Mouse (Mus musculus) liver, adult 2 months (tissue): ENCODE measurements around the gene Ccr7. TPM values are rescaled to one million over a fixed set of nuclear protein-coding genes. Genes with fewer than 3 reads are reported as not detected.

Experiments used
- DNase-seq: peaks from one replicate; pipeline ENCODE4 v3.0.0-alpha.2; 2011; ENCODE audit warnings: low read depth, low spot score; ENCODE audit errors: extremely low read depth
- H3K27ac ChIP-seq: fragments of 200-500 bp; replicated peaks from 2 replicates; pipeline ENCODE4 v1.5.1; 2012; ENCODE audit warnings: low read depth, mild to moderate bottlenecking, control low read depth, inconsistent platforms, low read length; ENCODE audit not compliant: insufficient read depth
- H3K27me3 ChIP-seq: fragments of 200-500 bp; 2 replicates; pipeline ENCODE4 v1.6.1; 2012; ENCODE audit warnings: mild to moderate bottlenecking, moderate library complexity, low read length, inconsistent platforms; ENCODE audit not compliant: control insufficient read depth, insufficient read depth
- H3K36me3 ChIP-seq: fragments of 200-500 bp; 2 replicates; pipeline ENCODE4 v1.6.1; 2012; ENCODE audit warnings: low read length, inconsistent platforms; ENCODE audit not compliant: control insufficient read depth, insufficient read depth
- H3K4me1 ChIP-seq: fragments of 200-500 bp; 2 replicates; pipeline ENCODE4 v1.6.1; 2011; ENCODE audit warnings: low read length; ENCODE audit not compliant: control insufficient read depth, insufficient read depth
- H3K4me3 ChIP-seq: fragments of 200-500 bp; 2 replicates; pipeline ENCODE4 v1.5.1; 2011; ENCODE audit warnings: low read depth, mild to moderate bottlenecking, control low read depth, low read length, moderate library complexity; ENCODE audit not compliant: insufficient read depth
- H3K79me2 ChIP-seq: fragments of 200-500 bp; 2 replicates; pipeline ENCODE4 v1.6.1; 2012; ENCODE audit warnings: inconsistent platforms, mild to moderate bottlenecking, low read length, moderate library complexity; ENCODE audit not compliant: control insufficient read depth, insufficient read depth
- H3K9ac ChIP-seq: fragments of 200-500 bp; 2 replicates; pipeline ENCODE4 v1.6.1; 2012; ENCODE audit warnings: low read depth, mild to moderate bottlenecking, control low read depth, inconsistent platforms, low read length
- CTCF ChIP-seq: fragments of 200-500 bp; IDR thresholded peaks from 2 replicates; pipeline ENCODE4 v1.5.1; 2011; ENCODE audit warnings: low read depth, low read length, control low read depth
- POLR2A ChIP-seq: fragments of 200-500 bp; IDR thresholded peaks from 2 replicates; pipeline ENCODE4 v1.6.1; 2011; ENCODE audit warnings: low read length, control low read depth; ENCODE audit not compliant: insufficient read depth; ENCODE audit errors: extremely low read depth
- WGBS: fragments of 180-500 bp; shearing (Covaris S2); methylation state at CpG from one replicate; pipeline ENCODE4 v1.1.7; 2018; 5-methylcytosine and 5-hydroxymethylcytosine counted together
- polyA plus RNA-seq: library from polyadenylated mRNA; depleted of rRNA; stranded (reverse); fragments of >200 nt; gene quantifications from 2 replicates; pipeline ENCODE4 v1.2.3, GENCODE M21; 2012
- total RNA-seq: library from RNA; depleted of rRNA; stranded (reverse); fragments of >200 nt; gene quantifications from 2 replicates; pipeline ENCODE4 v1.2.3, GENCODE M21; 2014

The Ccr7 gene
- total and polyA plus RNA-seq, 2 experiments = 0.55 to 1.5 TPM

DNA sequence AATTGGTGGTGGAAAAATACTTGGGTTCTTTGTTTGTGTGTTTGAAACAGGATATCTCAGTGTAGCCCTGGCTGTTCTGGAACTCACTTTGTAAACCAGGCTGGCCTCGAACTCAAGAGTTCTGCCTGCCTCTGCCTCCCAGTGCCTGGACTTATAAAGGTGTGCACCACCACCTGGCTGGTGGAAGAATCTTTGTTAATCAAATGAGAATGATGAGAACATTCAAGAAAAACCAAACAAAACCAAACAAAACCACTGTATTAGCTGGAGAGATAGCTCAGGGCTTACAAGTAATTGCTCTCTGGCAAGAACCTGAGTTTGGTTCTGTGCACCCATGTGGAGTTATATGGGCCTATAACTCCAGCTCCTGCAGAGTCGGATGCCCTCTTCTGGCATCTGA is 14.6 kb upstream of the Ccr7 start:
- Histone ChIP-seq H3K4me3 (no peak overlapping the region), H3K79me2 (no peaks in the 10 kb centered on the region), H3K36me3 (no peaks in the 10 kb centered on the region), H3K9ac (no peak overlapping the region), H3K27me3 (no peaks in the 10 kb centered on the region), H3K4me1 (no peaks in the 10 kb centered on the region), H3K27ac (no peak overlapping the region)
- WGBS = 94% methylated on average over 2 of the region's 2 CpGs
- TF ChIP-seq CTCF (no peak), POLR2A (no peak)
- DNase-seq = no peak

DNA sequence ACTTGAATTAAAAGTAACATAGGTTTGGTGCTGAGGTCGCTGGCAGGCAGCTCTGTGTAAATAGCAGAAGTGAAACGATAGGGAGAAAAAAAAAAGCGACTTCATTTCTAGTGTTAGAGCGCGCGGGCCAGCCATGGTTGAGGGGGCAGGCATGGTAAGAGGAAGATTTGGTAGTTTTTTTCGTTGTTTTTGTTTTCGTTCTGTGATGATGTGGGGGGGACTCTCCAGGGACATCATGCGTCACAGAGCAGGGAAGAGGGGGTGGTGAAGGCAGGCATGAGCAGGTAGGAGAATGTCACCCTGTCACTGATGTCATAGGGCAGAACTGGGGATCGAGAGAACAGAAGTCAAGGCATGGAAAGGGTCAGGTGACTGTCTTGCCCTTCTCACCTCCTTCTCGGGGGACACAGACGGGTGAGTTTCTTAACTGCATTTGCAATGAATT is 13.2 kb upstream of the Ccr7 start:
- H3K4me3 ChIP-seq = no peak overlapping the region; the same call in 1 of the 2 replicates
- 71% methylated on average over 12 of the region's 12 CpGs for WGBS
- H3K9ac ChIP-seq = no peak overlapping the region
- TF ChIP-seq POLR2A (no peak), CTCF (no peak)
- no peaks in the 10 kb centered on the region for H3K79me2 ChIP-seq
- no peak for DNase-seq
- H3K27me3 ChIP-seq = no peaks in the 10 kb centered on the region
- H3K27ac ChIP-seq = no peak overlapping the region
- no peaks in the 10 kb centered on the region for H3K36me3 ChIP-seq
- H3K4me1 ChIP-seq = no peaks in the 10 kb centered on the region

DNA sequence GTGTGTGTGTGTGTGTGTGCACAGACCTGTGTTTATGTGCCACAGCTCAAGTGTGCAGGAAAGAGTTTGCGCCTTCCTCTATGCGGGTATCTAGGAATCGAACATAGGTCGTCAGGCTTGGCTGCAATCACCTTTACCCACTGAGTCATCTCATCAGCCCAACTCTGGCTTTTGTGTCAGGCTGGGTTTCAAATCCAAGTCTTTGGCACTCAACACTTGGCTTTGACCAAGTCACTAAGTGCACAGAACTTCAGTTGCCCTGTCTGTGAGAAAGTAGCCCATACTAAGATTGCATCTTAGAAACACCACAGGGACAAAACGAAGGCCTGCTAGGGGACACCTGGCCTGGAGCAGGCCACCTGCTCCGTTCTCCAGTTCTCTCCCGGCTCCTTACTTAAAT is 12.7 kb upstream of the Ccr7 start:
- no peak for DNase-seq
- Histone ChIP-seq H3K4me3 (no peak overlapping the region), H3K36me3 (no peaks in the 10 kb centered on the region), H3K9ac (no peak overlapping the region), H3K27ac (no peak overlapping the region), H3K79me2 (no peaks in the 10 kb centered on the region), H3K4me1 (no peaks in the 10 kb centered on the region), H3K27me3 (no peaks in the 10 kb centered on the region)
- TF ChIP-seq POLR2A = no peak
- no peak for TF ChIP-seq CTCF
- WGBS = 92% methylated on average over 7 of the region's 7 CpGs

DNA sequence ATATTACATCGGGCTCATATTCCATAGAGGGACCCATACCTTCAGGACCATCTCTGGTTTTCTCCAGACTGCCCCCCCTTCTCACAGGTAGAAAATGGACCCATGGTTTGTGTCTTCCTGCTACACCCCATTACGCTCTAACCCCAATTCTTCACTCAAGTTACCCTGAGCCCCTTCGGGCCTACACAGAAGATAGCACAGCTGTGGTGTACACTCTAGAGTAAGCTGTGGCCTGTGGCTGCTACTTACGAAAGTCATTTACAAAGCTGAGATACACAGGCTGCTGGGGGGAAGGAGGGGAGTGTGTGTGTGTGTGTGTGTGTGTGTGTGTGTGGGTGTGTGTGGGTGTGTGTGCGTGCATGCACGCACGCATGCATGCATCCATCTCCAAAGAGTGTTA is 11.4 kb upstream of the Ccr7 start:
- TF ChIP-seq CTCF = no peak
- TF ChIP-seq POLR2A = no peak
- H3K4me1 ChIP-seq = no peaks in the 10 kb centered on the region
- H3K27ac ChIP-seq = no peak overlapping the region
- H3K9ac ChIP-seq = no peak overlapping the region
- H3K27me3 ChIP-seq = no peaks in the 10 kb centered on the region
- no peak overlapping the region for H3K4me3 ChIP-seq
- no peak for DNase-seq
- H3K36me3 ChIP-seq = no peaks in the 10 kb centered on the region
- H3K79me2 ChIP-seq = no peaks in the 10 kb centered on the region
- WGBS = 95% methylated on average over 7 of the region's 7 CpGs

DNA sequence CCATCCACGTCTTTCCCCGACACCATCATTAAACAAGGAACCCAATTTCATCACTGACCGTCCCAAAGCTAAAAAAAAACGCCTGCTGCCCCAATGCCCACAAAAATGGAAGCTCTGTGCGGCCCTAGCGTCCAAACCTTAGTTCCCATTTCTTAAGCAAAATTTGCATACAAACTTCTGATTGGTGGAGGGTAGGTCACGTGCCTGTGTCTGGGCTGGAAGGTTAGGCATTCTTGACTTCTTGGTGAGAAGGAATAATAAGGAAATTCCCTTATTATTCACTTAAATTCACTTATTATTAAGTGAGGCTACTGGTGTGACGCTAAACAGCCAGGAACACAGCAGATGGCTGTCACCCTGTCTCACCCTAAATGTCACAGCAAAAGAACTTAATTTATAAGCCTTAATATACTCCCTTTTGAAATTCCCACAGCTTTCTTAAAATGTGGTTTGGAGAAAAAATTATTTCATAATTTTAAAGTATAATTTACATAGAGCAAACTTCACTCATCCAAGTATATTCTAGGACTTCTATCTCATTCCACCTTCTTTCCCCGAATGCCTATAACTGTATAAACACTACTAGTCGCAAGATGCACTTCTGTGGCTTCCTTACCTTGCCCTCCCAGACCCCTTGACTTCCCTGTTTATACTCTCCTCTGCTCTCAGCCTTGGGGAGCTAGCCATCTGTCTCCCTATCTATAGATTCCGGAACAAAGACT is 10.3 kb upstream of the Ccr7 start:
- peaks cover 4% of the 10 kb centered on the region; the same call in 1 of the 2 replicates for H3K4me1 ChIP-seq
- no peak for DNase-seq
- 82% methylated on average over 11 of the region's 11 CpGs for WGBS
- no peaks in the 10 kb centered on the region for H3K27me3 ChIP-seq
- TF ChIP-seq POLR2A (no peak), CTCF (no peak)
- no peaks in the 10 kb centered on the region for H3K79me2 ChIP-seq
- H3K4me3 ChIP-seq = no peak overlapping the region
- no peaks in the 10 kb centered on the region for H3K36me3 ChIP-seq
- no peak overlapping the region for H3K27ac ChIP-seq
- H3K9ac ChIP-seq = no peak overlapping the region

DNA sequence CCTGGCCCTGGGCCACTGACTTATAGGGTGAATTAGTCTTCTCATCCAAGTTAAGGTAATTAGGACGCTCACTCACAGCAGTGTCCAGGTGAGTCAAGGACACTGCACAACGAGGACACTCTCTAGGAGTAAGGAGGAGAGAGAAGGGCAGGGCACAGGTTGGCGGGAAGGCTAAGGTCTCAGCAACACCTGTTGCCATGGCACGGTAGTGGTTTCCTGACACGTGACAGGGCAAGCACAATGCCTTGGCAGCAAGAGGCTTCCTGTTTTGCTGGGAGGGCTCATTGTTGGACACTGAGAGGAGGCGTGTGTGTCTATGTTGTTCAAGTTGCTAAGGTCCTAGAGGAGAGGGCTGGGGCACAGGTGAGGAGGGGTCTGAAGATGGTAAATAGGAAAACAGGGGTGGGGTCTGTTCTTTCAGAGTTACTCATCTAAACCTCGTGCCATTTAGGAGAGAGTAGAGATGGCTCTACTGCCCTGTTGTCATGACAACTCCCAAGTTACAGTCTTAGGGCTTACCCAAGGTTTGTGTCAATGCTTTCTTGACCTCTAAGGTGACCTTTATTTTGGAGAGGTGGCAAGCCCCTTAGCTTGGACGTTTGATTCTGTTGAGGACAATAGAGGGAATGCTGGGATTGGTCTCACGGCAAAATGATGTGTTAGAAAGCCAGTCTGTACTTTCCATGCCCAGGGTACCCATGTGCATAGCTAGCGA is 8.3 kb upstream of the Ccr7 start:
- WGBS = 75% methylated on average over 10 of the region's 10 CpGs
- TF ChIP-seq CTCF (no peak), POLR2A (no peak)
- Histone ChIP-seq H3K27ac (no peak overlapping the region), H3K27me3 (no peaks in the 10 kb centered on the region), H3K79me2 (no peaks in the 10 kb centered on the region), H3K36me3 (no peaks in the 10 kb centered on the region), H3K4me1 (peaks cover 6% of the 10 kb centered on the region; the same call in 1 of the 2 replicates), H3K4me3 (no peak overlapping the region), H3K9ac (no peak overlapping the region)
- no peak for DNase-seq
